Mouse (Mus musculus) thymus, adult 2 months (tissue): ENCODE data around the gene Cilp. TPM values are rescaled to one million over a fixed set of nuclear protein-coding genes. Genes with fewer than 3 reads are reported as not detected.
"Not testable (repeated sequence)": the region's sequence is repeated elsewhere in the genome, so short reads cannot be mapped to it uniquely, and the experiment has no call there.

Experiments
- DNase-seq: peaks from one replicate; pipeline ENCODE4 v3.0.0; 2021
- H3K27ac ChIP-seq: fragments of 200-500 bp; 2 replicates; pipeline ENCODE4 v1.5.1; 2012; ENCODE audit warnings: low read length, control low read depth; ENCODE audit not compliant: control insufficient read depth, insufficient read depth
- H3K27me3 ChIP-seq: fragments of 200-500 bp; 2 replicates; pipeline ENCODE4 v1.6.1; 2012; ENCODE audit warnings: mild to moderate bottlenecking, low read length, moderate library complexity, mixed read lengths; ENCODE audit not compliant: control insufficient read depth, insufficient read depth
- H3K36me3 ChIP-seq: fragments of 200-500 bp; 2 replicates; pipeline ENCODE4 v1.6.1; 2012; ENCODE audit warnings: mild to moderate bottlenecking, low read length, moderate library complexity; ENCODE audit not compliant: control insufficient read depth, insufficient read depth
- H3K4me1 ChIP-seq: fragments of 200-500 bp; replicated peaks from 2 replicates; pipeline ENCODE4 v1.6.1; 2012; ENCODE audit warnings: low read length; ENCODE audit not compliant: control insufficient read depth, insufficient read depth
- H3K4me3 ChIP-seq: fragments of 200-500 bp; 2 replicates; pipeline ENCODE4 v1.5.1; 2012; ENCODE audit warnings: mild to moderate bottlenecking, low read length, control low read depth, moderate library complexity; ENCODE audit not compliant: control insufficient read depth, insufficient read depth
- CTCF ChIP-seq: fragments of 200-500 bp; IDR thresholded peaks from 2 replicates; pipeline ENCODE4 v1.5.1; 2012; ENCODE audit warnings: mild to moderate bottlenecking, control low read depth, low read length, moderate library complexity, borderline replicate concordance; ENCODE audit not compliant: control insufficient read depth, poor library complexity, insufficient read depth; ENCODE audit errors: extremely low read depth
- POLR2A ChIP-seq: fragments of 200-500 bp; IDR thresholded peaks from 2 replicates; pipeline ENCODE4 v1.6.1; 2012; ENCODE audit warnings: mild to moderate bottlenecking, low read length, control low read depth, moderate library complexity; ENCODE audit not compliant: control insufficient read depth, poor library complexity, insufficient read depth; ENCODE audit errors: extremely low read depth
- WGBS: fragments of 180-500 bp; shearing (Covaris S2); methylation state at CpG from one replicate; pipeline ENCODE4 v1.1.7; 2018; 5-methylcytosine and 5-hydroxymethylcytosine counted together
- polyA plus RNA-seq: library from polyadenylated mRNA; depleted of rRNA; stranded (reverse); fragments of >200 nt; gene quantifications from 2 replicates; pipeline ENCODE4 v1.2.3, GENCODE M21; 2012

Cilp gene
- polyA plus RNA-seq, 1 experiment: 1.8 TPM

- 96% methylated on average over 7 of the region's 7 CpGs for WGBS
- DNase-seq: no peak
- no peak overlapping the region for H3K4me3 ChIP-seq
- TF ChIP-seq CTCF: no peak
- no peak for TF ChIP-seq POLR2A
- no peaks in the 10 kb centered on the region for H3K36me3 ChIP-seq
- no peak overlapping the region for H3K27ac ChIP-seq
- H3K4me1 ChIP-seq: no peaks in the 10 kb centered on the region
- H3K27me3 ChIP-seq: no peaks in the 10 kb centered on the region
Measured at GRCm38 (mm10) chr9:65259366-65259765, 5.6 kb upstream of the Cilp start.

GRCm38 (mm10) chr9:65261591-65262230 lies 3.3 kb upstream of the Cilp start:
- Histone ChIP-seq H3K27me3 (no peaks in the 10 kb centered on the region), H3K36me3 (no peaks in the 10 kb centered on the region), H3K4me1 (no peaks in the 10 kb centered on the region), H3K27ac (no peak overlapping the region), H3K4me3 (no peak overlapping the region)
- TF ChIP-seq CTCF: no peak
- TF ChIP-seq POLR2A: no peak
- 98% methylated on average over 2 of the region's 2 CpGs for WGBS
- no peak for DNase-seq

- no peaks in the 10 kb centered on the region for H3K36me3 ChIP-seq
- H3K4me3 ChIP-seq: no peak overlapping the region
- WGBS: 94% methylated on average over 3 of the region's 3 CpGs
- no peaks in the 10 kb centered on the region for H3K4me1 ChIP-seq
- no peak for DNase-seq
- H3K27me3 ChIP-seq: no peaks in the 10 kb centered on the region
- no peak overlapping the region for H3K27ac ChIP-seq
- no peak for TF ChIP-seq POLR2A
- TF ChIP-seq CTCF: no peak
Measured at GRCm38 (mm10) chr9:65262641-65263120, 2.3 kb upstream of the Cilp start.

- H3K4me1 ChIP-seq: no peaks in the 10 kb centered on the region
- H3K4me3 ChIP-seq: no peak overlapping the region
- H3K36me3 ChIP-seq: no peaks in the 10 kb centered on the region
- no peak overlapping the region for H3K27ac ChIP-seq
- DNase-seq: no peak
- TF ChIP-seq POLR2A: no peak
- no peak for TF ChIP-seq CTCF
- H3K27me3 ChIP-seq: no peaks in the 10 kb centered on the region
- 69% methylated on average over 7 of the region's 7 CpGs for WGBS
Measured at GRCm38 (mm10) chr9:65267742-65268515, 2.9 kb downstream of the Cilp start.

GRCm38 (mm10) chr9:65273048-65273809 lies 8.2 kb downstream of the Cilp start:
- no peak for TF ChIP-seq POLR2A
- TF ChIP-seq CTCF: no peak
- DNase-seq: no peak
- Histone ChIP-seq H3K36me3 (no peaks in the 10 kb centered on the region), H3K4me3 (no peak overlapping the region), H3K4me1 (no peaks in the 10 kb centered on the region), H3K27me3 (no peaks in the 10 kb centered on the region), H3K27ac (no peak overlapping the region)
- WGBS: 93% methylated on average over 13 of the region's 13 CpGs

GRCm38 (mm10) chr9:65273873-65274272 lies 8.9 kb downstream of the Cilp start:
- no peak for TF ChIP-seq CTCF
- no peak for TF ChIP-seq POLR2A
- Histone ChIP-seq H3K36me3 (no peaks in the 10 kb centered on the region), H3K27ac (no peak overlapping the region), H3K4me3 (no peak overlapping the region), H3K4me1 (no peaks in the 10 kb centered on the region), H3K27me3 (no peaks in the 10 kb centered on the region)
- 90% methylated on average over 4 of the region's 4 CpGs for WGBS
- DNase-seq: no peak

GRCm38 (mm10) chr9:65274851-65275250 lies 9.9 kb downstream of the Cilp start:
- not testable (repeated sequence) for H3K4me1 ChIP-seq, DNase-seq, H3K27me3 ChIP-seq, H3K36me3 ChIP-seq, H3K27ac ChIP-seq, H3K4me3 ChIP-seq
- WGBS: 89% methylated on average over 3 of the region's 3 CpGs
